Mouse (Mus musculus): ENCODE data around the gene E2f2.
A peak's percentile ranks its signal among the peaks of the same experiment; 100 is the strongest.

Gene E2f2

DNA sequence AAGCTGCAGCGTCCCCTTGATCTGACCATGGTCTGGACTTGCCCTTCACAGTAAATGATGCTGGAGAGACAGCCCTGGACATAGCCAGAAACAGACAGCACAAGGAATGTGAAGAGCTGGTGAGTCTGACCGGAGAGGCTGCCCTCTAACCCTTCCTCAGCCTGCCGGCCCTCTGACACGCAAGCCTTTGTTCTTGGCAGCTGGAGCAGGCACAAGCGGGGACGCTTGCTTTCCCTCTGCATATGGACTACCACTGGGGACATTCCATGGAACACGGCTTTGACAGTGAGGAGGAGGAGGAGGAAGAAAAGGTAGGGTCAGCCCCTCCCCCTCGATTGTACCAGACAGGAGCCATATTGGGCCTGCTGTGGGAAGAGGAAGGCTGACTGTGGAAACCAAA is 68.8 kb downstream of the E2f2 start:
- no peak for DNase-seq (ENCODE audit: low read depth, low spot score)

- peak; percentile 58 for DNase-seq (ENCODE audit: low read depth, low spot score)
Observed at GRCm38 (mm10) chr4:136242065-136242703, 70.0 kb downstream of the E2f2 start.

GRCm38 (mm10) chr4:136242728-136243127 is 70.5 kb downstream of the E2f2 start:
- DNase-seq (ENCODE audit: low read depth, low spot score): no peak

- no peak for DNase-seq (ENCODE audit: low read depth, low spot score)
Observed at GRCm38 (mm10) chr4:136244208-136244607, 72.0 kb downstream of the E2f2 start.
